Mouse (Mus musculus): ENCODE results near the gene Il5.

- TF ChIP-seq TAL1 (IDR thresholded peaks at IDR 0.05; ENCODE audit: low read length): no peak
- no peak for TF ChIP-seq GATA1 (IDR thresholded peaks at IDR 0.05; ENCODE audit: low read length)
Observed at GRCm38 (mm10) chr11:53764581-53764980, 44.0 kb downstream of the Il5 start.
